Mouse (Mus musculus) adipocyte (in vitro differentiated cells): Measurements from ENCODE around the gene Rps3a1.
"Not testable (repeated sequence)": the region's sequence is repeated elsewhere in the genome, so short reads cannot be mapped to it uniquely, and the experiment has no call there.

Source experiments
- DNase-seq: peaks from one replicate; pipeline ENCODE4 v3.0.0-alpha.2; 2016; ENCODE audit warnings: low spot score

The Rps3a1 gene

GRCm38 (mm10) chr3:86114659-86115338 is 27.7 kb downstream of the Rps3a1 start:
- peak; percentile 66 for DNase-seq

GRCm38 (mm10) chr3:86112766-86113165 is 29.7 kb downstream of the Rps3a1 start:
- no peak for DNase-seq

- peak; percentile 16 for DNase-seq
Observed at GRCm38 (mm10) chr3:86110077-86110476, 32.4 kb downstream of the Rps3a1 start.

GRCm38 (mm10) chr3:86109099-86109498 is 33.4 kb downstream of the Rps3a1 start:
- no peak for DNase-seq

- DNase-seq: no peak
Observed at GRCm38 (mm10) chr3:86108576-86108975, 33.9 kb downstream of the Rps3a1 start.

- no peak for DNase-seq
Observed at GRCm38 (mm10) chr3:86107637-86108539, 34.6 kb downstream of the Rps3a1 start.

- no peak for DNase-seq
Observed at GRCm38 (mm10) chr3:86106086-86106632, 36.3 kb downstream of the Rps3a1 start.

GRCm38 (mm10) chr3:86104909-86105308 is 37.6 kb downstream of the Rps3a1 start:
- no peak for DNase-seq

- DNase-seq: not testable (repeated sequence)
Observed at GRCm38 (mm10) chr3:86104433-86104832, 38.1 kb downstream of the Rps3a1 start.

GRCm38 (mm10) chr3:86103449-86104291 is 38.8 kb downstream of the Rps3a1 start:
- no peak for DNase-seq

GRCm38 (mm10) chr3:86101956-86102355 is 40.5 kb downstream of the Rps3a1 start:
- no peak for DNase-seq

- DNase-seq: no peak
Observed at GRCm38 (mm10) chr3:86093907-86094306, 48.6 kb downstream of the Rps3a1 start.

- no peak for DNase-seq
Observed at GRCm38 (mm10) chr3:86093213-86093845, 49.2 kb downstream of the Rps3a1 start.
